Mouse (Mus musculus) neural tube, embryonic 14.5 days (tissue): Measurements from ENCODE around the gene Acrbp. TPM values are rescaled to one million over a fixed set of nuclear protein-coding genes. Genes with fewer than 3 reads are reported as not detected.

Experiments
- ATAC-seq: fragments of 200-750 bp; cut with Nextera tagmentation; 2 replicates; pipeline ENCODE4 v1.8.0; 2017; ENCODE audit warnings: low read depth, mild to moderate bottlenecking, moderate TSS enrichment, moderate library complexity
- H3K27ac ChIP-seq: fragments of 300-500 bp; sonication (generic); 2 replicates; pipeline ENCODE4 v1.5.1; 2014; ENCODE audit warnings: low read depth, mild to moderate bottlenecking, control low read depth, low read length, moderate library complexity, mixed read lengths
- H3K27me3 ChIP-seq: fragments of 300-500 bp; sonication (generic); 2 replicates; pipeline ENCODE4 v1.6.1; 2014; ENCODE audit warnings: low read length; ENCODE audit not compliant: control insufficient read depth, insufficient read depth
- H3K36me3 ChIP-seq: fragments of 300-500 bp; sonication (generic); 2 replicates; pipeline ENCODE4 v1.6.1; 2014; ENCODE audit warnings: low read length, mixed read lengths; ENCODE audit not compliant: control insufficient read depth, insufficient read depth
- H3K4me1 ChIP-seq: fragments of 300-500 bp; sonication (generic); 2 replicates; pipeline ENCODE4 v1.6.1; 2014; ENCODE audit warnings: low read length; ENCODE audit not compliant: control insufficient read depth, insufficient read depth
- H3K4me2 ChIP-seq: fragments of 300-500 bp; sonication (generic); 2 replicates; pipeline ENCODE4 v1.6.1; 2014; ENCODE audit warnings: mild to moderate bottlenecking, low read depth, low read length, control low read depth
- H3K4me3 ChIP-seq: fragments of 300-500 bp; sonication (generic); 2 replicates; pipeline ENCODE4 v1.5.1; 2014; ENCODE audit warnings: low read depth, low read length, control low read depth, mixed read lengths
- H3K9ac ChIP-seq: fragments of 300-500 bp; sonication (generic); replicated peaks from 2 replicates; pipeline ENCODE4 v1.6.1; 2014; ENCODE audit warnings: low read depth, mild to moderate bottlenecking, control low read depth, low read length, mixed read lengths
- H3K9me3 ChIP-seq: fragments of 300-500 bp; sonication (generic); 2 replicates; pipeline ENCODE4 v1.6.1; 2016; ENCODE audit warnings: low read length; ENCODE audit not compliant: control insufficient read depth
- WGBS: fragments of 180-500 bp; shearing (Covaris S2); extraction: QIAGEN DNeasy Blood & Tissue Kit; methylation state at CpG from one replicate; pipeline ENCODE4 v1.1.7; 2014; 5-methylcytosine and 5-hydroxymethylcytosine counted together
- polyA plus RNA-seq: library from polyadenylated mRNA; unstranded; fragments of >200 nt; fragmentation: Nextera tagmentation; extraction: Ambion mirVana; gene quantifications from 2 replicates; pipeline ENCODE4 v1.2.1, GENCODE M21; 2014

Acrbp gene
- polyA plus RNA-seq, 1 experiment from 2014 or later, result 19.8 TPM

GRCm38 (mm10) chr6:125094843-125095242, 45.4 kb downstream of the Acrbp start:
- 59% methylated on average over 3 of the region's 3 CpGs for WGBS
- H3K4me2 ChIP-seq, result no peak overlapping the region

GRCm38 (mm10) chr6:125095391-125096278, 46.1 kb downstream of the Acrbp start, which contains the start of gene Chd4:
Gene Chd4 (plus strand): TSS chr6:125095981.
- H3K9ac ChIP-seq, result peak within 1 kb of the TSS; percentile 92
- H3K27me3 ChIP-seq, result no peaks in the 10 kb centered on the region; the same call in 1 of the 2 replicates
- peaks cover 17% of the 10 kb centered on the region for H3K36me3 ChIP-seq
- peak within 1 kb of the TSS; percentile 93 for H3K4me3 ChIP-seq
- 3% methylated on average over 34 of the region's 45 CpGs for WGBS
- peak within 1 kb of the TSS; percentile 91 for H3K4me2 ChIP-seq
- H3K9me3 ChIP-seq, result no peaks in the 10 kb centered on the region
- ATAC-seq, result peak; percentile 77
- H3K27ac ChIP-seq, result peak within 1 kb of the TSS; percentile 91
- H3K4me1 ChIP-seq, result peaks cover 27% of the 10 kb centered on the region

More at GRCm38 (mm10) chr6:125094843-125095242, 45.4 kb downstream of the Acrbp start:
- H3K36me3 ChIP-seq, result peaks cover 10% of the 10 kb centered on the region
- H3K9ac ChIP-seq, result no peak overlapping the region
- H3K27ac ChIP-seq, result peak overlapping the region; percentile 91
- no peak for ATAC-seq
- peaks cover 35% of the 10 kb centered on the region for H3K4me1 ChIP-seq
- H3K9me3 ChIP-seq, result no peaks in the 10 kb centered on the region
- no peaks in the 10 kb centered on the region; the same call in 1 of the 2 replicates for H3K27me3 ChIP-seq
- H3K4me3 ChIP-seq, result no peak overlapping the region

- ATAC-seq, result no peak
- 2% methylated on average over 15 of the region's 32 CpGs for WGBS
These were observed 46.7 kb downstream of the Acrbp start for GRCm38 (mm10) chr6:125096279-125096596.

GRCm38 (mm10) chr6:125096597-125097345, 47.3 kb downstream of the Acrbp start:
- Histone ChIP-seq H3K4me1 (peaks cover 27% of the 10 kb centered on the region), H3K4me2 (peak overlapping the region; percentile 91), H3K27me3 (no peaks in the 10 kb centered on the region; the same call in 1 of the 2 replicates), H3K9ac (peak overlapping the region; percentile 92), H3K4me3 (peak overlapping the region; percentile 93), H3K27ac (peak overlapping the region; percentile 91), H3K9me3 (no peaks in the 10 kb centered on the region), H3K36me3 (peaks cover 29% of the 10 kb centered on the region)
- ATAC-seq, result peak; percentile 48
- WGBS, result 1% methylated on average over 31 of the region's 44 CpGs

More at GRCm38 (mm10) chr6:125096279-125096596, 46.7 kb downstream of the Acrbp start:
- no peaks in the 10 kb centered on the region for H3K9me3 ChIP-seq
- H3K9ac ChIP-seq, result peak overlapping the region; percentile 92
- H3K36me3 ChIP-seq, result peaks cover 23% of the 10 kb centered on the region
- H3K27me3 ChIP-seq, result no peaks in the 10 kb centered on the region; the same call in 1 of the 2 replicates
- H3K4me2 ChIP-seq, result peak overlapping the region; percentile 91
- H3K4me3 ChIP-seq, result peak overlapping the region; percentile 93
- H3K27ac ChIP-seq, result peak overlapping the region; percentile 91
- peaks cover 27% of the 10 kb centered on the region for H3K4me1 ChIP-seq

GRCm38 (mm10) chr6:125097346-125097689, 47.8 kb downstream of the Acrbp start:
- ATAC-seq, result peak; percentile 12; the same call in 1 of the 2 replicates
- Histone ChIP-seq H3K4me3 (peak overlapping the region; percentile 93), H3K4me1 (peaks cover 27% of the 10 kb centered on the region), H3K27ac (peak overlapping the region; percentile 91), H3K9me3 (no peaks in the 10 kb centered on the region), H3K27me3 (no peaks in the 10 kb centered on the region; the same call in 1 of the 2 replicates), H3K9ac (peak overlapping the region; percentile 92), H3K4me2 (peak overlapping the region; percentile 91), H3K36me3 (peaks cover 34% of the 10 kb centered on the region)
- under 1% methylated on average over 12 of the region's 12 CpGs for WGBS

- Histone ChIP-seq H3K4me3 (peak overlapping the region; percentile 93), H3K27me3 (no peaks in the 10 kb centered on the region; the same call in 1 of the 2 replicates), H3K9ac (peak overlapping the region; percentile 92), H3K36me3 (peaks cover 40% of the 10 kb centered on the region), H3K4me1 (peaks cover 27% of the 10 kb centered on the region), H3K4me2 (peak overlapping the region; percentile 91), H3K9me3 (no peaks in the 10 kb centered on the region), H3K27ac (no peak overlapping the region)
- no peak for ATAC-seq
- 55% methylated on average over 8 of the region's 8 CpGs for WGBS
These were observed 48.5 kb downstream of the Acrbp start for GRCm38 (mm10) chr6:125097951-125098350.

- Histone ChIP-seq H3K36me3 (peaks cover 43% of the 10 kb centered on the region), H3K9me3 (no peaks in the 10 kb centered on the region), H3K4me3 (peak overlapping the region; percentile 93), H3K4me1 (peaks cover 27% of the 10 kb centered on the region), H3K4me2 (peak overlapping the region; percentile 91), H3K27ac (no peak overlapping the region; the same call in 1 of the 2 replicates), H3K9ac (peak overlapping the region; percentile 41), H3K27me3 (no peaks in the 10 kb centered on the region; the same call in 1 of the 2 replicates)
- ATAC-seq, result no peak
- 53% methylated on average over 3 of the region's 3 CpGs for WGBS
These were observed 49.0 kb downstream of the Acrbp start for GRCm38 (mm10) chr6:125098513-125098912.

GRCm38 (mm10) chr6:125099421-125099971, 50.0 kb downstream of the Acrbp start:
- no peaks in the 10 kb centered on the region for H3K9me3 ChIP-seq
- H3K27me3 ChIP-seq, result no peaks in the 10 kb centered on the region; the same call in 1 of the 2 replicates
- H3K4me1 ChIP-seq, result peaks cover 27% of the 10 kb centered on the region
- H3K4me2 ChIP-seq, result peak overlapping the region; percentile 91
- peaks cover 51% of the 10 kb centered on the region for H3K36me3 ChIP-seq
- H3K9ac ChIP-seq, result 0 out of 2 replicates have a peak overlapping the region, but pooled peaks have one; percentile 26
- no peak for ATAC-seq
- no peak overlapping the region; the same call in 1 of the 2 replicates for H3K4me3 ChIP-seq
- peak overlapping the region; percentile 12; the same call in 1 of the 2 replicates for H3K27ac ChIP-seq
- WGBS, result 28% methylated on average over 5 of the region's 5 CpGs
